Comparison of ENCODE assay signal across 30 mouse cellular contexts in genomic region chr1:56294391-56294790, GRCm38 (mm10).
DNase-seq lines count a peak whose midpoint lies in the region; ATAC-seq and TF ChIP-seq lines count a peak whose summit lies in the region.
"Had no signal": no experiment of that assay in that cellular context is flagged by ENCODE, and none has a peak within 500 bp of the region (broad histone marks: within the 10 kb centered on the region; RNA-seq: fewer than 3 reads in every experiment).

No protein-coding gene starts in this region.

- H3K9me3 ChIP-seq in hindbrain, postnatal 0 days (ENCODE audit: low read length) = no peaks in the 10 kb centered on the region
- no peaks in the 10 kb centered on the region for H3K9me3 ChIP-seq in hindbrain, embryonic 11.5 days (ENCODE audit: control insufficient read depth, low read length)
- H3K9me3 ChIP-seq in lung, embryonic 14.5 days (ENCODE audit: low read depth, low read length) = no peaks in the 10 kb centered on the region
- H3K9me3 ChIP-seq: embryonic facial prominence, embryonic 10.5 days; embryonic facial prominence, embryonic 13.5 days; forebrain, embryonic 13.5 days; heart, embryonic 10.5 days; heart, embryonic 13.5 days; hindbrain, embryonic 12.5 days; hindbrain, embryonic 15.5 days; intestine, embryonic 15.5 days had no signal

- no peak overlapping the region for H3K4me2 ChIP-seq in hindbrain, postnatal 0 days (ENCODE audit: low read depth, low read length)
- no peak overlapping the region for H3K4me2 ChIP-seq in hindbrain, embryonic 11.5 days (replicated peaks; ENCODE audit: low read depth, low read length)
- H3K4me2 ChIP-seq in lung, embryonic 14.5 days = no peak overlapping the region
- H3K4me2 ChIP-seq: embryonic facial prominence, embryonic 13.5 days; forebrain, embryonic 13.5 days; heart, embryonic 13.5 days; hindbrain, embryonic 12.5 days; hindbrain, embryonic 15.5 days; intestine, embryonic 15.5 days had no signal

- no peaks in the 10 kb centered on the region for H3K36me3 ChIP-seq in hindbrain, postnatal 0 days (ENCODE audit: insufficient read depth, low read length)
- no peaks in the 10 kb centered on the region for H3K36me3 ChIP-seq in hindbrain, embryonic 11.5 days (ENCODE audit: control insufficient read depth, insufficient read depth, low read length)
- H3K36me3 ChIP-seq in lung, embryonic 14.5 days (ENCODE audit: insufficient read depth) = no peaks in the 10 kb centered on the region
- H3K36me3 ChIP-seq: embryonic facial prominence, embryonic 10.5 days; embryonic facial prominence, embryonic 13.5 days; heart, embryonic 10.5 days; heart, embryonic 13.5 days; hindbrain, embryonic 12.5 days; hindbrain, embryonic 15.5 days; intestine, embryonic 15.5 days had no signal

- peak; percentile 57 to 68 for DNase-seq in cerebellum, postnatal 10 days
- no peak for DNase-seq in cerebellum, adult 8-10 months
- peak; percentile 16 for DNase-seq in hindbrain, postnatal 0 days (ENCODE audit: low spot score)
- DNase-seq in hindbrain, embryonic 11.5 days (ENCODE audit: low spot score) = no peak
- peak; percentile 38 for DNase-seq in lung, embryonic 14.5 days
- DNase-seq in lung, postnatal 14 days = no peak
- peak; percentile 23 for DNase-seq in brain, embryonic 14.5 days (ENCODE audit: low read depth)
- DNase-seq: adrenal gland, adult 2 months; adrenal gland, postnatal 36 days; cerebellum, adult 11 months; cerebellum, adult 2 months; cerebellum, postnatal 25 days; embryo, embryonic 11 days; forebrain, postnatal 0 days; gastrocnemius, adult 2 months; gastrocnemius, postnatal 14 days; heart, adult 18-20 months; heart, postnatal 14 days; heart, postnatal 4 days; kidney, adult 11 months had no signal

- no peak for TF ChIP-seq POLR2A in brain, embryonic 14.5 days (IDR thresholded peaks at IDR 0.05; ENCODE audit: borderline replicate concordance, extremely low read depth, insufficient read depth, insufficient read length, poor library complexity, severe bottlenecking)

- no peak for ATAC-seq in hindbrain, postnatal 0 days
- no peak for ATAC-seq in hindbrain, embryonic 11.5 days (ENCODE audit: low FRiP score)
- no peak for ATAC-seq in lung, embryonic 14.5 days (ENCODE audit: insufficient read depth)
- ATAC-seq: CD4-positive, CD25-positive, alpha-beta regulatory T cell, adult 4 months; forebrain, embryonic 13.5 days; forebrain, postnatal 0 days; intestine, embryonic 15.5 days had no signal

- H3K27ac ChIP-seq in hindbrain, postnatal 0 days = no peak overlapping the region
- H3K27ac ChIP-seq in hindbrain, embryonic 11.5 days (ENCODE audit: low read depth, low read length) = no peak overlapping the region
- H3K27ac ChIP-seq in lung, embryonic 14.5 days (ENCODE audit: low read depth) = no peak overlapping the region
- H3K27ac ChIP-seq: embryonic facial prominence, embryonic 10.5 days; embryonic facial prominence, embryonic 13.5 days; forebrain, embryonic 13.5 days; gastrocnemius, adult 2 months; heart, embryonic 10.5 days; heart, embryonic 13.5 days; hindbrain, embryonic 12.5 days; hindbrain, embryonic 15.5 days; intestine, embryonic 15.5 days had no signal

- no peaks in the 10 kb centered on the region for H3K4me1 ChIP-seq in hindbrain, postnatal 0 days (ENCODE audit: insufficient read depth, low read length)
- H3K4me1 ChIP-seq in hindbrain, embryonic 11.5 days (replicated peaks; ENCODE audit: control insufficient read depth, insufficient read depth, low read length) = no peaks in the 10 kb centered on the region
- no peaks in the 10 kb centered on the region for H3K4me1 ChIP-seq in lung, embryonic 14.5 days (ENCODE audit: insufficient read depth)
- H3K4me1 ChIP-seq: embryonic facial prominence, embryonic 10.5 days; heart, embryonic 10.5 days; heart, embryonic 13.5 days; hindbrain, embryonic 12.5 days; hindbrain, embryonic 15.5 days; intestine, embryonic 15.5 days had no signal

- WGBS in hindbrain, postnatal 0 days = 60% methylated on average over 2 of the region's 2 CpGs
- 78% methylated on average over 2 of the region's 2 CpGs for WGBS in hindbrain, embryonic 11.5 days
- 51% methylated on average over 2 of the region's 2 CpGs for WGBS in lung, embryonic 14.5 days

- no peaks in the 10 kb centered on the region for H3K27me3 ChIP-seq in hindbrain, postnatal 0 days (ENCODE audit: insufficient read depth, low read length)
- H3K27me3 ChIP-seq in hindbrain, embryonic 11.5 days (ENCODE audit: control insufficient read depth, insufficient read depth, low read length) = no peaks in the 10 kb centered on the region
- no peaks in the 10 kb centered on the region for H3K27me3 ChIP-seq in lung, embryonic 14.5 days (ENCODE audit: insufficient read depth, low read length)
- H3K27me3 ChIP-seq: embryonic facial prominence, embryonic 13.5 days; forebrain, embryonic 13.5 days; heart, embryonic 13.5 days; hindbrain, embryonic 12.5 days; hindbrain, embryonic 15.5 days; intestine, embryonic 15.5 days had no signal

- no peak overlapping the region for H3K9ac ChIP-seq in hindbrain, postnatal 0 days (replicated peaks; ENCODE audit: low read length)
- H3K9ac ChIP-seq in hindbrain, embryonic 11.5 days (ENCODE audit: low read depth, low read length) = no peak overlapping the region
- no peak overlapping the region for H3K9ac ChIP-seq in lung, embryonic 14.5 days
- H3K9ac ChIP-seq: embryonic facial prominence, embryonic 13.5 days; forebrain, embryonic 13.5 days; forebrain, postnatal 0 days; heart, embryonic 13.5 days; hindbrain, embryonic 12.5 days; hindbrain, embryonic 15.5 days; intestine, embryonic 15.5 days had no signal

- no peak for TF ChIP-seq CTCF in hindbrain, postnatal 0 days (IDR thresholded peaks at IDR 0.05; ENCODE audit: low read depth)
- no peak for TF ChIP-seq CTCF in lung, embryonic 14.5 days (IDR thresholded peaks at IDR 0.05; ENCODE audit: low read depth)
- TF ChIP-seq CTCF in brain, embryonic 14.5 days (IDR thresholded peaks at IDR 0.05; ENCODE audit: borderline replicate concordance, extremely low read depth, insufficient read depth, insufficient read length) = no peak

- H3K4me3 ChIP-seq in hindbrain, postnatal 0 days (ENCODE audit: low read length) = no peak overlapping the region
- H3K4me3 ChIP-seq in hindbrain, embryonic 11.5 days (ENCODE audit: low read depth, low read length) = no peak overlapping the region
- H3K4me3 ChIP-seq in lung, embryonic 14.5 days (ENCODE audit: low read depth, low read length) = no peak overlapping the region
- H3K4me3 ChIP-seq: embryonic facial prominence, embryonic 10.5 days; embryonic facial prominence, embryonic 13.5 days; erythroblast, embryonic 14.5 days; forebrain, embryonic 13.5 days; gastrocnemius, adult 2 months; heart, embryonic 10.5 days; heart, embryonic 13.5 days; hindbrain, embryonic 12.5 days; hindbrain, embryonic 15.5 days; intestine, embryonic 15.5 days had no signal

Comparison
In these comparisons a context has a peak if more than half of its experiments do, and no peak if none do; other contexts are left out.
1. DNase-seq: peak in cerebellum, postnatal 10 days (2 of 2), hindbrain, postnatal 0 days (single experiment), lung, embryonic 14.5 days (single experiment) and brain, embryonic 14.5 days (single experiment); none in cerebellum, adult 8-10 months (single experiment), hindbrain, embryonic 11.5 days (single experiment) and lung, postnatal 14 days (single experiment).